Mouse (Mus musculus) T-helper 17 cell (primary cell): ENCODE data around the gene Invs.

ENCODE experiments used
- in situ Hi-C, 2 experiments: fragments of 300-600 bp; cut with MboI, MseI; formaldehyde crosslinking; loops; 1 replicate in 1 of 2; 2 replicates in 1 of 2; pipeline ENCODE4 v1.15.1; 2025; ENCODE audit warnings: high pct_unique_total_duplicates in 2 of 2

Invs gene

DNA sequence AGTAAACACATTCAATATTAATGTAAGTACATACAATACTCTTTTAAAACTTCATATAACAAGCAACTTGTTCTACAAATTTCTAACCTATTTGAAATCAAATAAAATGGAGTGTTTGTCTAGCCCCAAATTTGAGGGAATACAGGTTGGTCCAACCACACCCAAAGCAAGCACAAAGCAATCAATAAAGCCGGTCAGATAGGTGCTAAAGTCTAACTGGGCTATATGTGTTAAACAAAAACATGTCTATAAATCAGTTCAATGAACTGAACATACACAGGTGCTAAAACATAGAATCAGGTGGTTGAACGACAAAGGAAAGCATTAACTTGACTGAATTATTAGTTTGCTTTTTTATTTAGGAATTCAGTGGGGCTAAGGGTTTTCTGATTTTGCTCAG lies 148.5 kb downstream of the Invs start:
- in situ Hi-C loops: no loop called here

DNA sequence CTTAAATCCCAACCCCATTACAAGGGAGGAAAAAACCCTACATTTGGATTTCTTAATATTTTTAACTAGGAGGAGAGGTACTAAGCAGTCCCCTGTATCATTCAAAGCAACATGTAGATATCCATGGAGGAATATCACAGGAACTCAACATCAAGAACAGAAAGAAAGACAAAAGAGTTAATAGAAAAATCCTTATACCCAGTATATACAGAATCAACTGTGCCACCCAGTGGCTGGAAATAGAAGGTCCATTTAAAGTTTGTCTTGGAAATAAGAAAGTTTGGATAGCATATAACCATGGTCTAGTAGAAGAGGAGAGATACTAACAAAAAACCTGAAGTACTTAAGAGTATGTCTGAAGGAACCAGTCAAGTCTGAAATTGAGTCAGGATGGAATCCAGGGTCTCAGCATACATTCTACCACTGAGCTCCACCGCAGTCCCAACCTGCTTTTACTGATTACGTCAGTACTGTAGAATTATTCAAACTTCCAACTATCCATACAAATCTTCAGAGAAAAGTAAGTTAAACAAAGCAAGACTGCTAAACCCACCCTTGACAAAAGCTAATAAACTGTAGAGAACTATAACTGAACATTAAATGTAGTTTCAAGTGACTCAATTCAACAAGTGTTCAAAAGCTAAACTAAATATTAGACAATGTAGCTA lies 174.7 kb downstream of the Invs start:
- in situ Hi-C loops: loop anchor here in 1 of 2 experiments (25.0 kb wide), 1 partner anchor 1183 kb away; the partner anchor contains the start of gene Rnf20

DNA sequence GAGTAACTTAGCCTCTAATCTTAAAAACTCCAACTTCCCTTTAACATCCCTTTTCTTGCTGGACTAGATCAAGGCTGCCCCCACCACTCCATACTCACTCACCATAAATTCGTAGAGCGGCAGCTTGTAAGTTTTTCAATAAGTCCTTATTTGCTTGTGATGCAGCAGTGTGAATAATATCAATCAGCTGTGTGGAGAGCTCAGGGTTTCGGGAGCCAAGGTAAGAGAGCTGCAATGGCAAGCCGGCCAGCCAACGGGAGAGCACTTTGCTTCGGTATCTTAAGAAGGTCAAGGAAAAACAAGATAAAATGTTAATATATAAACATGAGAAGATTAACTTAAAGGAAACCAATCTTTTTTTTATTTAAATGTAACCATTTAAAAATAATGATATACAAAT lies 178.9 kb downstream of the Invs start:
- in situ Hi-C loops: loop anchor here in 1 of 2 experiments (25.0 kb wide), 1 partner anchor 1179 kb away; the partner anchor contains the start of gene Rnf20

DNA sequence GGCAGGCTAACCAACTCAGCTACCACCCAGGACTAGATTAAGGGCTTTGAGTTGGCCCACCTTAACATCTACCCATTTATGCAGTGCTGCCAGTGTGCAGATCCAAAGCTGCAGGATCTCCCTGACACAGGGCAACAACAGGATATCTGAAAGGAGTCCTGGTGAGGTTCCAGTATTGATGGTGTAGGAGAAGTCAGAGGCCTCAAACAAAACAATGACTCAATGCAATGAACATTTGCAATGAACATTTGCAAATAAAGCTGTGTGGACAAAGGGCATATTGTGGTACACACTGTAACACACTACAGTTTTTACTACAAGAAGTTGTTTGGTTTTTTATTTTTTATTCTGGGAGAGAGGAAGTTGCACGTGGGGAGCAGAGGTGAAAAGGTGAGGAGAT lies 181.5 kb downstream of the Invs start:
- in situ Hi-C loops: loop anchor here in 1 of 2 experiments (25.0 kb wide), 1 partner anchor 1176 kb away; the partner anchor contains the start of gene Rnf20

DNA sequence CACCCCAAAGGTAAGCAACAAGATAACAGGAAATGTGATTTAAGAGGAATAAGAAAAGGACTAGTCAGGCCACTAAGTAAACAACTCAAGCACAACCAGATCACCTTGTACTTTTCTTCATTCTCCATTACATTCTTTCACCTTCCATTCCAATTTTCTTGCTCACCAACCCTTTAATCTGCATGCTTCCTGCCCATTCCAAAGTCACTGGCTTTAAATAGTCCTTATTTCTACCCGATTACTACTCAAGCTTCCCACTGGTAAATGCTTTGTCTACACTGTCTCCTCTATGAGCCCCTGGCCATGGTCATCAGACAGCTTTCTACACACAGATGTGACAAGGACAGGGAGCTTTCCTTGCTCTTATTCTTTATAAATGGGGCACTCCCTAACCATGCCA lies 191.4 kb downstream of the Invs start:
- in situ Hi-C loops: loop anchor here (10.0 to 25.0 kb wide), 2 partner anchors 1164 to 1166 kb away; partner anchors contain the start of gene Rnf20 (in 2 of the 2)

DNA sequence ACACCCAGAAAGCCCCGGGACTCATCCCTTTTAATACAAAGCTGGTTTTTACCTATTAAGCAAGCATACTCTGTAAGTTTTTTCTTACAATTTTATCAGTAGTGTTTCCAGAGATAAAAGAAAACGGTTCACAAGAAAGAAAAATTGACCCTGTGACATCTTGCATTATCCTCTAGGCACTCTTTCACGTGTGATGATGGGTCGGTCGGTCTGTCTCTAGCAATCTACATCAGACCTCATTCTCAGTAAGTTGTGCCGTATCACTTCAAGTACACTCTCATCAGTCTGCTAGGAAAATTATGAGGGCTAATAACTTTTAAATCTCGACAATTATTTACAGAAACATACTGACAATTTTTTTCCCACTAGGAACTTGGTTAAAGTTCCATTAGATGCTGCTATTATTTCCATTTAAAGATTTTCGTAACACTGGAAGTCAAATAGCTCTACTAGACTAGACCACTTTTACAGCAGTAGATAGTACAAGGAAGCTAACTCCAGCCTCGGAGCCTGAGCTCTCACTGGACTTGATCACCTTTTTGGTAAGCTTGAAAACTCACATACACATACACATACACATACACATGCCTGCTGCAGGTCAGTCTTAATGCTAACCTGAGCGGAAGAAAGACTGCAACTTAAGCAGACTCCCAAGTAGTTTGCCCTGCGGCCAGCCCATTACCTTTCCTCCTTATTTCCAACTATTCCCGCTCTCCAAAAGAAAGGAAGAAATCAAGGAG lies 192.7 kb downstream of the Invs start:
- in situ Hi-C loops: loop anchor here (10.0 to 25.0 kb wide), 2 partner anchors 1163 to 1165 kb away; partner anchors contain the start of gene Rnf20 (in 2 of the 2)

DNA sequence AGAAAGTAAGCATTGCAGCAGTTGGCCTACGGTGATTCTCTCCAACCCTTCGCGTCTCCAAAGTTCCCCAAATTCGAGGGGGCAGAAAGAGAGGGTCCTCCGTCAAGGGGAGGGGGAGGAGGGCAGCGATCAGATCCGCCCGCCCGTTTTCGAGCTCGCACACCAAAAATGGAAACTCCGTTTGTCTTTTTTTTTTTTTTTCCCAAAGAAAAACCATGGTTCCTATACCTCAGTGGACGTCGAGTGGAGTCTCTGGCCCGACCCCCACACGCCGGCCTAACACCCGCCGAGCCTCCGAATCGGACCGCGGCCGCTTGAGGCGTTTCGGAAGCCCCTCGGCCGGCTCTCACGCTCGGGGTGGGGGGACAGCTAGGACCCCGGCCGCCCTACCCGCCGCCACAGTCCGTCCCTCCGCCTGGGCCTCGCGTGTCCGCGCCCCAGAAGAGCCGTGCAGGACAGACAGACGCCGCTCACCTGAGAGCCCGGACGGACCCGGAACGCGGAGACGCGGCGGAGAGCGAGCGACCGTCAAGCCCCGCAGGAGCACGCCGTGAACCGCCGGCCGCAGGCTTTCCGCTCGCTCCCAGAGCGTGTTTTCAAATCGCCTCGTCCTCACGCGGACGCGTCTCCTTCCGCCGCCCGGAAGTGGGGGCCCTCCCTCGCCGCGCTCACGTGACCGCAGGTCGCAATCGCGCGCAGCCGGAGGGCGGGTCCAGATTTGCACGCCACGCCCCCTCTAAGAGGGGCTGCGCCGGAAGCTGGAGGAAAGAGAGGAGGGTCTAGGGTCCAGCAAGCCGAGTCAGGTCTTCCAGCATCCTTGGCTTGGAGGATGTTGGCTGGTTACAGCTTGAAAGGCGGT lies 193.5 kb downstream of the Invs start, which contains the start of gene Tex10:
Gene Tex10, minus strand, starts transcription at position 668 of the 859 bp plus-strand sequence.
- in situ Hi-C loops: loop anchor here (10.0 to 25.0 kb wide), 2 partner anchors 1162 to 1164 kb away; partner anchors contain the start of gene Rnf20 (in 2 of the 2)

DNA sequence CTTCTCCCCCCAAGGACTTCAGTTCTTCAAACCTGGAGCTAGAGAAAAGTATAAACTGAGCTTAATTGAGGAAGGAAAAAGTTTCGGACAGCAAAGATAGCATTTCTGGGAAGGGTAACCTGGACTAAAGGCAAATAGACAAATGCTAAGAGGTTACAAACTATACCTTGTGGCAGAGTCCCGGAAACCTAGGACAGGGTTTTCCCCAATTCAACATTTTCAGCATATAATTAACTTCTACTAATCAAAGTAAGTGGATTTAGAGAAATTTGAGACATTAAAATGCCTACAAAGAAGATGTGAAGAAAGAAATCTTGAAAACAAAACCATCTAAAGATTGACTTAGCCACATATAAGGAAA lies 194.1 kb downstream of the Invs start:
- in situ Hi-C loops: loop anchor here (10.0 to 25.0 kb wide), 2 partner anchors 1161 to 1164 kb away; partner anchors contain the start of gene Rnf20 (in 2 of the 2)

DNA sequence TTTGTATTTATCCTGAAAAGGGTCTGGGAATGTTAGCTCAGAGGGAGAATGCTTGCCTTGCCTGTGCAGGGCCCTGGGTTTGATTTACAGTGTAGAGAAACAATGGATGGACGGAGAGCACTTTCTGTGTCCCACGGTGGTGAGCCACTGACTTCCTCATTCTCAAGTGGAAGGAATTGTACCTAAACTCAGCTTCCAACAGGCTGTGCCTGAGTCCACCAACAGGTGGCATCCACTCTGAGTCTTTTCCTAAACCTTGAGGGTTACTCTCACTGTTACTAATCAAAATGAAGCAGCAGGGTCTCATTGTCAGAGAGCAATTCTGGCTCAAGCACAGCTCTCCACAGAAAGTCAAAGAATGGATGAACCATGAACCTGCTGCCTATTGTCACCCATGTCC lies 201.7 kb downstream of the Invs start:
- in situ Hi-C loops: no loop called here
